Mouse (Mus musculus): ENCODE measurements around the gene Pde6g. TPM values are rescaled to one million over a fixed set of nuclear protein-coding genes. Genes with fewer than 3 reads are reported as not detected.

Pde6g gene
- polyA plus RNA-seq, 1 experiment = 0.18 TPM

- H3K36me3 ChIP-seq (ENCODE audit: control insufficient read depth, insufficient read depth) = peaks cover 16% of the 10 kb centered on the region
- TF ChIP-seq POLR2AphosphoS2 (IDR thresholded peaks at IDR 0.05; ENCODE audit: insufficient read length, low read depth) = peak; percentile 60
- TF ChIP-seq POLR2A (IDR thresholded peaks at IDR 0.05; ENCODE audit: insufficient read length, low read depth) = no peak
- no peak for TF ChIP-seq REST (IDR thresholded peaks at IDR 0.05; ENCODE audit: insufficient read depth, insufficient read length)
- no peak for TF ChIP-seq MYOG (IDR thresholded peaks at IDR 0.05; ENCODE audit: control insufficient read depth in 1 of 3, insufficient read depth in 1 of 3, insufficient read length in 2 of 3, low read depth in 2 of 3)
Observed at GRCm38 (mm10) chr11:120489054-120489761, 35.9 kb upstream of the Pde6g start.

GRCm38 (mm10) chr11:120488516-120488915, 35.2 kb upstream of the Pde6g start:
- TF ChIP-seq TCF12 (IDR thresholded peaks at IDR 0.05; ENCODE audit: insufficient read depth, poor library complexity, severe bottlenecking) = no peak
- TF ChIP-seq TCF3 (IDR thresholded peaks at IDR 0.05; ENCODE audit: insufficient read length, low read depth) = no peak
- TF ChIP-seq USF1 (IDR thresholded peaks at IDR 0.05; ENCODE audit: low read depth) = no peak
- TF ChIP-seq REST (IDR thresholded peaks at IDR 0.05; ENCODE audit: insufficient read depth, insufficient read length) = no peak
- no peak for TF ChIP-seq MAX (IDR thresholded peaks at IDR 0.05; ENCODE audit: low read depth)
- no peak for TF ChIP-seq POLR2AphosphoS2 (IDR thresholded peaks at IDR 0.05; ENCODE audit: insufficient read length, low read depth)
- no peak for TF ChIP-seq CEBPB (IDR thresholded peaks at IDR 0.05; ENCODE audit: insufficient read depth, poor library complexity, severe bottlenecking)
- TF ChIP-seq MYOG (IDR thresholded peaks at IDR 0.05; ENCODE audit: control insufficient read depth in 1 of 3, insufficient read depth in 1 of 3, insufficient read length in 2 of 3, low read depth in 2 of 3) = no peak
- TF ChIP-seq POLR2A (IDR thresholded peaks at IDR 0.05; ENCODE audit: insufficient read length, low read depth) = no peak
- TF ChIP-seq SRF (IDR thresholded peaks at IDR 0.05; ENCODE audit: control insufficient read depth, insufficient read length, low read depth) = no peak
- no peak for TF ChIP-seq E2F4 (IDR thresholded peaks at IDR 0.05; ENCODE audit: insufficient read depth)
- no peak for TF ChIP-seq MYOD1 (IDR thresholded peaks at IDR 0.05; ENCODE audit: control insufficient read depth in 1 of 3, insufficient read length in 2 of 3, low read depth in 2 of 3)
- Histone ChIP-seq H3K4me3 (no peak overlapping the region), H3ac (ENCODE audit: control insufficient read depth, insufficient read length) (no peak overlapping the region), H3K79me2 (ENCODE audit: control insufficient read depth, insufficient read depth) (peaks cover 30% of the 10 kb centered on the region), H3K27me3 (ENCODE audit: control insufficient read depth, insufficient read depth, insufficient read length) (no peaks in the 10 kb centered on the region), H3K36me3 (ENCODE audit: control insufficient read depth, insufficient read depth) (peaks cover 16% of the 10 kb centered on the region), H3K4me2 (ENCODE audit: low read depth) (no peak overlapping the region)

More at GRCm38 (mm10) chr11:120489054-120489761, 35.9 kb upstream of the Pde6g start:
- Histone ChIP-seq H3ac (ENCODE audit: control insufficient read depth, insufficient read length) (no peak overlapping the region), H3K4me2 (ENCODE audit: low read depth) (no peak overlapping the region), H3K27me3 (ENCODE audit: control insufficient read depth, insufficient read depth, insufficient read length) (no peaks in the 10 kb centered on the region), H3K79me2 (ENCODE audit: control insufficient read depth, insufficient read depth) (peaks cover 34% of the 10 kb centered on the region), H3K4me3 (no peak overlapping the region)

GRCm38 (mm10) chr11:120485251-120485650, 32.0 kb upstream of the Pde6g start:
- Histone ChIP-seq H3ac (ENCODE audit: control insufficient read depth, insufficient read length) (peak overlapping the region; percentile 90), H3K4me3 (peak overlapping the region; percentile 91), H3K79me2 (ENCODE audit: control insufficient read depth, insufficient read depth) (peaks cover 24% of the 10 kb centered on the region), H3K27me3 (ENCODE audit: control insufficient read depth, insufficient read depth, insufficient read length) (no peaks in the 10 kb centered on the region), H3K4me2 (ENCODE audit: low read depth) (peak overlapping the region; percentile 92), H3K36me3 (ENCODE audit: control insufficient read depth, insufficient read depth) (peaks cover 28% of the 10 kb centered on the region)
- TF ChIP-seq USF1 (IDR thresholded peaks at IDR 0.05; ENCODE audit: low read depth) = no peak
- no peak for TF ChIP-seq POLR2AphosphoS2 (IDR thresholded peaks at IDR 0.05; ENCODE audit: insufficient read length, low read depth)
- no peak for TF ChIP-seq TCF3 (IDR thresholded peaks at IDR 0.05; ENCODE audit: insufficient read length, low read depth)
- TF ChIP-seq REST (IDR thresholded peaks at IDR 0.05; ENCODE audit: insufficient read depth, insufficient read length) = no peak
- TF ChIP-seq MYOG (IDR thresholded peaks at IDR 0.05; ENCODE audit: control insufficient read depth in 1 of 3, insufficient read depth in 1 of 3, insufficient read length in 2 of 3, low read depth in 2 of 3) = no peak
- no peak for TF ChIP-seq MAX (IDR thresholded peaks at IDR 0.05; ENCODE audit: low read depth)
- TF ChIP-seq SRF (IDR thresholded peaks at IDR 0.05; ENCODE audit: control insufficient read depth, insufficient read length, low read depth) = no peak
- TF ChIP-seq POLR2A (IDR thresholded peaks at IDR 0.05; ENCODE audit: insufficient read length, low read depth) = no peak
- no peak for TF ChIP-seq MYOD1 (IDR thresholded peaks at IDR 0.05; ENCODE audit: control insufficient read depth in 1 of 3, insufficient read length in 2 of 3, low read depth in 2 of 3)
- TF ChIP-seq CEBPB (IDR thresholded peaks at IDR 0.05; ENCODE audit: insufficient read depth, poor library complexity, severe bottlenecking) = no peak
- no peak for TF ChIP-seq E2F4 (IDR thresholded peaks at IDR 0.05; ENCODE audit: insufficient read depth)
- TF ChIP-seq TCF12 (IDR thresholded peaks at IDR 0.05; ENCODE audit: insufficient read depth, poor library complexity, severe bottlenecking) = no peak

GRCm38 (mm10) chr11:120484265-120484981, 31.1 kb upstream of the Pde6g start, which contains the start of gene Mrpl12:
Gene Mrpl12, plus strand, starts transcription at chr11:120484613.
- peaks cover 28% of the 10 kb centered on the region for H3K36me3 ChIP-seq (ENCODE audit: control insufficient read depth, insufficient read depth)
- H3ac ChIP-seq (ENCODE audit: control insufficient read depth, insufficient read length) = peak within 1 kb of the TSS; percentile 90
- TF ChIP-seq POLR2AphosphoS2 (IDR thresholded peaks at IDR 0.05; ENCODE audit: insufficient read length, low read depth) = peak; percentile 90
- TF ChIP-seq POLR2A (IDR thresholded peaks at IDR 0.05; ENCODE audit: insufficient read length, low read depth) = peak; percentile 84
- TF ChIP-seq SRF (IDR thresholded peaks at IDR 0.05; ENCODE audit: control insufficient read depth, insufficient read length, low read depth) = peak; percentile 79
- no peak for TF ChIP-seq MYOD1 (IDR thresholded peaks at IDR 0.05; ENCODE audit: control insufficient read depth in 1 of 3, insufficient read length in 2 of 3, low read depth in 2 of 3)
- no peak for TF ChIP-seq REST (IDR thresholded peaks at IDR 0.05; ENCODE audit: insufficient read depth, insufficient read length)
- no peak for TF ChIP-seq E2F4 (IDR thresholded peaks at IDR 0.05; ENCODE audit: insufficient read depth)
- TF ChIP-seq MAX (IDR thresholded peaks at IDR 0.05; ENCODE audit: low read depth) = no peak
- TF ChIP-seq CEBPB (IDR thresholded peaks at IDR 0.05; ENCODE audit: insufficient read depth, poor library complexity, severe bottlenecking) = no peak
- no peak for TF ChIP-seq TCF12 (IDR thresholded peaks at IDR 0.05; ENCODE audit: insufficient read depth, poor library complexity, severe bottlenecking)
- TF ChIP-seq USF1 (IDR thresholded peaks at IDR 0.05; ENCODE audit: low read depth) = no peak
- TF ChIP-seq MYOG (IDR thresholded peaks at IDR 0.05; ENCODE audit: control insufficient read depth in 1 of 3, insufficient read depth in 1 of 3, insufficient read length in 2 of 3, low read depth in 2 of 3) = peak in 2 of 3 experiments; percentile 12 to 59
- no peak for TF ChIP-seq TCF3 (IDR thresholded peaks at IDR 0.05; ENCODE audit: insufficient read length, low read depth)
- H3K4me3 ChIP-seq = peak within 1 kb of the TSS; percentile 91
- peak within 1 kb of the TSS; percentile 92 for H3K4me2 ChIP-seq (ENCODE audit: low read depth)
- H3K27me3 ChIP-seq (ENCODE audit: control insufficient read depth, insufficient read depth, insufficient read length) = no peaks in the 10 kb centered on the region
- peaks cover 24% of the 10 kb centered on the region for H3K79me2 ChIP-seq (ENCODE audit: control insufficient read depth, insufficient read depth)

Data from myocyte (in vitro differentiated cells).